In genomic region chr11:78067566-78067965, GRCm38 (mm10) we compare ENCODE assay signal across 11 mouse cellular contexts.
"Had no signal": no experiment of that assay in that cellular context is flagged by ENCODE, and none has a peak within 500 bp of the region (broad histone marks: within the 10 kb centered on the region; RNA-seq: fewer than 3 reads in every experiment).

No protein-coding gene starts in this region.

- DNase-seq: kidney, adult 11 months; kidney, adult 9 months; kidney, postnatal 36 days; lung, adult 18-20 months; right cerebral cortex, postnatal 14 days; thymus, postnatal 36 days had no signal

- H3K4me3 ChIP-seq: layer of hippocampus, adult 2 months; limb, embryonic 13.5 days; midbrain, embryonic 12.5 days had no signal

- H3K4me1 ChIP-seq: limb, embryonic 13.5 days; midbrain, embryonic 12.5 days had no signal

- ATAC-seq: midbrain, embryonic 16.5 days had no signal

- H3K27ac ChIP-seq: kidney, postnatal 0 days; layer of hippocampus, adult 2 months; limb, embryonic 13.5 days; midbrain, embryonic 12.5 days had no signal

- H3K27me3 ChIP-seq: limb, embryonic 13.5 days; midbrain, embryonic 12.5 days had no signal

- H3K4me2 ChIP-seq: limb, embryonic 13.5 days; midbrain, embryonic 12.5 days had no signal

- H3K9me3 ChIP-seq: limb, embryonic 13.5 days; midbrain, embryonic 12.5 days had no signal

- H3K9ac ChIP-seq: limb, embryonic 13.5 days; midbrain, embryonic 12.5 days had no signal
